Mouse (Mus musculus): ENCODE measurements around the gene Klf12. TPM values are rescaled to one million over a fixed set of nuclear protein-coding genes. Genes with fewer than 3 reads are reported as not detected.

The Klf12 gene
- polyA plus RNA-seq, 1 experiment from 2014 or later = 11.8 TPM

DNA sequence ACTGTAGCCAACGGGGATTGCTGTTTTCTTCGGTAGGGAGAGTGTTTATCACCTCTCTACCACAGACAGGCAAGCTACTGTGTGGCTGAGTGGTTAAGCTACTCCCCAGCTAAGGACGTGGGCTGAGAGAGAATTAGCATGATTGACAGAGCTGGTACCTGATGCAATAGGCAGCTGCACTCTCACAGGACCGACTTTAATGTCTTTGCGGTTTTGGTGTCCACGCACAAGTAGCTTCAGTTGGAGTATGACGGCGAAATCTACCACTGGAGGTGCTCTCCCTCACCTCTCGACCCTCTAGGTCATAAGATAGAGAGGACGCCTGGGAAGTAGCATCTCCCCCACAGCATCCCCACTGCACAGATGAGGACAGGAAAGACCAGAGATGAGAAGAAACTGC is 178.9 kb downstream of the Klf12 start:
- no peak overlapping the region for H3K4me2 ChIP-seq
- H3K27me3 ChIP-seq (replicated peaks; ENCODE audit: control insufficient read depth, insufficient read depth, low read length) = no peaks in the 10 kb centered on the region
- no peak overlapping the region for H3K27ac ChIP-seq (ENCODE audit: low read depth, low read length)
- DNase-seq (ENCODE audit: low spot score) (no peak), ATAC-seq (replicated peaks; ENCODE audit: low FRiP score) (no peak)
- 73% methylated on average over 10 of the region's 10 CpGs for WGBS
- no peak overlapping the region for H3K4me3 ChIP-seq (ENCODE audit: low read depth, low read length)
- H3K4me1 ChIP-seq (replicated peaks; ENCODE audit: control insufficient read depth, insufficient read depth, low read length) = no peaks in the 10 kb centered on the region
- H3K9ac ChIP-seq (ENCODE audit: low read depth, low read length) = no peak overlapping the region
- H3K9me3 ChIP-seq (ENCODE audit: control insufficient read depth, low read length) = no peaks in the 10 kb centered on the region
- H3K36me3 ChIP-seq (ENCODE audit: control insufficient read depth, insufficient read depth, low read length) = no peaks in the 10 kb centered on the region

GRCm38 (mm10) chr14:100104818-100105217 is 179.7 kb downstream of the Klf12 start:
- H3K9me3 ChIP-seq (ENCODE audit: control insufficient read depth, low read length) = no peaks in the 10 kb centered on the region
- H3K9ac ChIP-seq (ENCODE audit: low read depth, low read length) = no peak overlapping the region
- DNase-seq (ENCODE audit: low spot score) (no peak), ATAC-seq (replicated peaks; ENCODE audit: low FRiP score) (no peak)
- no peaks in the 10 kb centered on the region for H3K4me1 ChIP-seq (replicated peaks; ENCODE audit: control insufficient read depth, insufficient read depth, low read length)
- no peak overlapping the region for H3K4me3 ChIP-seq (ENCODE audit: low read depth, low read length)
- 88% methylated on average over 12 of the region's 12 CpGs for WGBS
- H3K36me3 ChIP-seq (ENCODE audit: control insufficient read depth, insufficient read depth, low read length) = no peaks in the 10 kb centered on the region
- H3K4me2 ChIP-seq = no peak overlapping the region
- H3K27me3 ChIP-seq (replicated peaks; ENCODE audit: control insufficient read depth, insufficient read depth, low read length) = no peaks in the 10 kb centered on the region
- H3K27ac ChIP-seq (ENCODE audit: low read depth, low read length) = no peak overlapping the region

DNA sequence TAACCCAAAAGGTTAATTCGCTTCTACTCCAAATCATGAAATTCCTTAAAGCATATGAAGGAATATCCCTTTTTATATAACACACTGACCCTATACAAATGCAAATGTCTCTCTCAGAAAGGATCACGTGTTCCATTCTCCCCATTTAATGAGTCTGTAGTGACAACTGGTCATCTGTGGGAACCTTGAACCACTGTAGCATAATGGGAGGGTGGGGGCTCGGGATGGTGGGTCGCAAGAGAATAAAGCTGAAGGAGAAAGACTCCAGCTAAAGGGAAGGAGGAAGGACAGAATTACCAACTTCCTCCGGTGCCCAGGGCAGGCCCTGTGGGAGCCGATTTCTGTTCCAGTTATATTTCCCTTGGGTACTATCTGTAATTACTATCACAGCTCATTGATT is 180.7 kb downstream of the Klf12 start:
- H3K4me2 ChIP-seq = no peak overlapping the region
- WGBS = 86% methylated on average over 6 of the region's 6 CpGs
- H3K9me3 ChIP-seq (ENCODE audit: control insufficient read depth, low read length) = no peaks in the 10 kb centered on the region
- ATAC-seq (replicated peaks; ENCODE audit: low FRiP score) = no peak
- no peaks in the 10 kb centered on the region for H3K27me3 ChIP-seq (replicated peaks; ENCODE audit: control insufficient read depth, insufficient read depth, low read length)
- DNase-seq (ENCODE audit: low spot score) = no peak
- H3K4me1 ChIP-seq (replicated peaks; ENCODE audit: control insufficient read depth, insufficient read depth, low read length) = no peaks in the 10 kb centered on the region
- H3K4me3 ChIP-seq (ENCODE audit: low read depth, low read length) = no peak overlapping the region
- H3K27ac ChIP-seq (ENCODE audit: low read depth, low read length) = no peak overlapping the region
- H3K36me3 ChIP-seq (ENCODE audit: control insufficient read depth, insufficient read depth, low read length) = no peaks in the 10 kb centered on the region
- no peak overlapping the region for H3K9ac ChIP-seq (ENCODE audit: low read depth, low read length)

DNA sequence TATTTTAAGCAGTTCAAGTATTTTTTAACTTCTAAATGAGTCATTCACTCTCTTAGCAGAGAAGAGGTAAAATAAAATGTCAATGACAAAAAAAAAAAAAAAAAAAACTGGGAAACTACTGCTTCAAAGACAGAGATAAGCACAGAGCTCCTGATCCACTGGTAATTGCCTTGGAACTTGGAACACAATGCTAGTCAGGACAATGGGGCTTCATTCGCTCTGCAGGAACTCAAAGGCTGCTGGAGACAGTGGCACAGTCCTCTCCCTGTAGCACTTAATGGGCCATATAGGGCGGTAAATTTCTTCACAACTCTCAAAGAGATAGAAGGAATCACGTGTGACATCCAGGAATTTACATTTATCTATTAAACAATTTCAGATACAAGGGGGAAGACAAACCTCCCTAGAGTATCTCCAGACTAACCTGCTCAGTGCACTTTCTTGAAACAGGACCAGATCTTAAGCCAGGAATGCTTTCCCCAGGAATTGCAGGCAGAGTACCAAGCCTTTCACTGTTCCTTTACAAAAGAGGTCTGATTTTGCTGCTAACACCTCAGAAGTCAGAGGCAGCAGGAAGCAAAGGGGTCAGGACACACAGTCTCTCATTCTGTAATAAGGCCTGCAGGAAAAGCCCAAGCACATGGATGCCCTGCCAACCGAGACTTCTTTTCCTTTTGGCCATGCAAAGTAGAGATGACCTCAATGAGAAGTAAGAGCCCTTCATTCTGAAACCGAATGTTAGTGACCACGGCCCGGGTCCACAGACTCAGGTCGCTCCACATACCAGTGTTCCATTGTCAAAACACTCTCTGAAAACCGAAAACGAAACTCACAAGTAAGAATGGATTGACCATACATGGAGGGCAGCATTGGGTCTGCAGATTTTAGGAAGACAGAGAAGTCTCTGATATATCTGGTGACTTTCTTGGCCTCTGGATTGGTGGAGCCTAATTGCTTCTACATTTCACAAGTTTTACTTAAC is 187.0 kb downstream of the Klf12 start:
- no peak for ATAC-seq (replicated peaks; ENCODE audit: low FRiP score)

GRCm38 (mm10) chr14:100095730-100096129 is 188.7 kb downstream of the Klf12 start:
- Histone ChIP-seq H3K27ac (ENCODE audit: low read depth, low read length) (no peak overlapping the region), H3K4me2 (no peak overlapping the region), H3K9me3 (ENCODE audit: control insufficient read depth, low read length) (no peaks in the 10 kb centered on the region), H3K9ac (ENCODE audit: low read depth, low read length) (no peak overlapping the region), H3K4me3 (ENCODE audit: low read depth, low read length) (no peak overlapping the region), H3K4me1 (replicated peaks; ENCODE audit: control insufficient read depth, insufficient read depth, low read length) (no peaks in the 10 kb centered on the region; the same call in 1 of the 2 replicates), H3K27me3 (replicated peaks; ENCODE audit: control insufficient read depth, insufficient read depth, low read length) (no peaks in the 10 kb centered on the region), H3K36me3 (ENCODE audit: control insufficient read depth, insufficient read depth, low read length) (no peaks in the 10 kb centered on the region)
- DNase-seq (ENCODE audit: low spot score) = no peak
- ATAC-seq (replicated peaks; ENCODE audit: low FRiP score) = no peak
- WGBS = 67% methylated on average over 3 of the region's 3 CpGs

More for the DNA sequence above, 187.0 kb downstream of the Klf12 start:
- H3K27me3 ChIP-seq (replicated peaks; ENCODE audit: control insufficient read depth, insufficient read depth, low read length) = no peaks in the 10 kb centered on the region
- H3K9ac ChIP-seq (ENCODE audit: low read depth, low read length) = no peak overlapping the region
- H3K4me3 ChIP-seq (ENCODE audit: low read depth, low read length) = no peak overlapping the region
- no peak overlapping the region for H3K4me2 ChIP-seq
- no peaks in the 10 kb centered on the region for H3K9me3 ChIP-seq (ENCODE audit: control insufficient read depth, low read length)
- no peak overlapping the region for H3K27ac ChIP-seq (ENCODE audit: low read depth, low read length)
- no peak for DNase-seq (ENCODE audit: low spot score)
- no peaks in the 10 kb centered on the region; the same call in 1 of the 2 replicates for H3K4me1 ChIP-seq (replicated peaks; ENCODE audit: control insufficient read depth, insufficient read depth, low read length)
- no peaks in the 10 kb centered on the region for H3K36me3 ChIP-seq (ENCODE audit: control insufficient read depth, insufficient read depth, low read length)
- WGBS = 77% methylated on average over 10 of the region's 10 CpGs

GRCm38 (mm10) chr14:100090517-100090916 is 194.0 kb downstream of the Klf12 start:
- no peak overlapping the region for H3K27ac ChIP-seq (ENCODE audit: low read depth, low read length)
- H3K9me3 ChIP-seq (ENCODE audit: control insufficient read depth, low read length) = no peaks in the 10 kb centered on the region
- 81% methylated on average over 1 of the region's 1 CpGs for WGBS
- no peaks in the 10 kb centered on the region for H3K36me3 ChIP-seq (ENCODE audit: control insufficient read depth, insufficient read depth, low read length)
- H3K27me3 ChIP-seq (replicated peaks; ENCODE audit: control insufficient read depth, insufficient read depth, low read length) = no peaks in the 10 kb centered on the region
- H3K4me3 ChIP-seq (ENCODE audit: low read depth, low read length) = no peak overlapping the region
- ATAC-seq (replicated peaks; ENCODE audit: low FRiP score) (no peak), DNase-seq (ENCODE audit: low spot score) (no peak)
- H3K9ac ChIP-seq (ENCODE audit: low read depth, low read length) = no peak overlapping the region
- H3K4me2 ChIP-seq = no peak overlapping the region
- no peaks in the 10 kb centered on the region for H3K4me1 ChIP-seq (replicated peaks; ENCODE audit: control insufficient read depth, insufficient read depth, low read length)

GRCm38 (mm10) chr14:100079620-100080019 is 204.9 kb downstream of the Klf12 start:
- H3K4me1 ChIP-seq (replicated peaks; ENCODE audit: control insufficient read depth, insufficient read depth, low read length) = no peaks in the 10 kb centered on the region
- no peak overlapping the region for H3K9ac ChIP-seq (ENCODE audit: low read depth, low read length)
- H3K4me3 ChIP-seq (ENCODE audit: low read depth, low read length) = no peak overlapping the region
- H3K36me3 ChIP-seq (ENCODE audit: control insufficient read depth, insufficient read depth, low read length) = no peaks in the 10 kb centered on the region
- DNase-seq (ENCODE audit: low spot score) (no peak), ATAC-seq (replicated peaks; ENCODE audit: low FRiP score) (no peak)
- no peaks in the 10 kb centered on the region for H3K27me3 ChIP-seq (replicated peaks; ENCODE audit: control insufficient read depth, insufficient read depth, low read length)
- no peaks in the 10 kb centered on the region for H3K9me3 ChIP-seq (ENCODE audit: control insufficient read depth, low read length)
- WGBS = 53% methylated on average over 4 of the region's 4 CpGs
- H3K27ac ChIP-seq (ENCODE audit: low read depth, low read length) = no peak overlapping the region
- H3K4me2 ChIP-seq = no peak overlapping the region

- H3K4me3 ChIP-seq (ENCODE audit: low read depth, low read length) = no peak overlapping the region
- no peaks in the 10 kb centered on the region for H3K4me1 ChIP-seq (replicated peaks; ENCODE audit: control insufficient read depth, insufficient read depth, low read length)
- no peaks in the 10 kb centered on the region for H3K36me3 ChIP-seq (ENCODE audit: control insufficient read depth, insufficient read depth, low read length)
- no peaks in the 10 kb centered on the region for H3K9me3 ChIP-seq (ENCODE audit: control insufficient read depth, low read length)
- no peak overlapping the region for H3K27ac ChIP-seq (ENCODE audit: low read depth, low read length)
- no peak overlapping the region for H3K4me2 ChIP-seq
- no peak overlapping the region for H3K9ac ChIP-seq (ENCODE audit: low read depth, low read length)
- H3K27me3 ChIP-seq (replicated peaks; ENCODE audit: control insufficient read depth, insufficient read depth, low read length) = no peaks in the 10 kb centered on the region
- DNase-seq (ENCODE audit: low spot score) = no peak
- ATAC-seq (replicated peaks; ENCODE audit: low FRiP score) = no peak
- WGBS = 76% methylated on average over 12 of the region's 12 CpGs
These were observed 211.9 kb downstream of the Klf12 start for GRCm38 (mm10) chr14:100072431-100073195.

Measured in liver, embryonic 11.5 days (tissue).